ENCODE assay signal across 30 mouse cellular contexts in genomic region chr11:20789015-20789414, GRCm38 (mm10). TPM values are rescaled to one million over a fixed set of nuclear protein-coding genes. Genes with fewer than 3 reads are reported as not detected.
DNase-seq lines count a peak whose midpoint lies in the region; ATAC-seq and TF ChIP-seq lines count a peak whose summit lies in the region.
"Had no signal": no experiment of that assay in that cellular context is flagged by ENCODE, and none has a peak within 500 bp of the region (broad histone marks: within the 10 kb centered on the region; RNA-seq: fewer than 3 reads in every experiment).

No protein-coding gene starts in this region.

- no peak overlapping the region for H3K27ac ChIP-seq in intestine, embryonic 16.5 days (ENCODE audit: low read length)
- H3K27ac ChIP-seq in intestine, embryonic 15.5 days = no peak overlapping the region
- no peak overlapping the region for H3K27ac ChIP-seq in midbrain, embryonic 11.5 days (ENCODE audit: low read depth, low read length)
- no peak overlapping the region for H3K27ac ChIP-seq in midbrain, postnatal 0 days (ENCODE audit: low read depth, low read length)
- no peak overlapping the region for H3K27ac ChIP-seq in limb, embryonic 13.5 days
- H3K27ac ChIP-seq: embryonic facial prominence, embryonic 10.5 days; embryonic facial prominence, embryonic 13.5 days; forebrain, embryonic 12.5 days; forebrain, embryonic 15.5 days; hindbrain, embryonic 10.5 days; hindbrain, embryonic 13.5 days had no signal

- H3K9ac ChIP-seq in intestine, embryonic 16.5 days (ENCODE audit: low read depth, low read length) = no peak overlapping the region
- no peak overlapping the region for H3K9ac ChIP-seq in intestine, embryonic 15.5 days
- H3K9ac ChIP-seq in midbrain, embryonic 11.5 days (ENCODE audit: low read length) = no peak overlapping the region
- no peak overlapping the region for H3K9ac ChIP-seq in midbrain, postnatal 0 days (replicated peaks; ENCODE audit: low read length, poor library complexity, severe bottlenecking)
- H3K9ac ChIP-seq in limb, embryonic 13.5 days = no peak overlapping the region
- H3K9ac ChIP-seq: embryonic facial prominence, embryonic 13.5 days; forebrain, embryonic 12.5 days; forebrain, embryonic 15.5 days; hindbrain, embryonic 13.5 days had no signal

- TF ChIP-seq POLR2A in brain, embryonic 14.5 days (IDR thresholded peaks at IDR 0.05; ENCODE audit: borderline replicate concordance, extremely low read depth, insufficient read depth, insufficient read length, poor library complexity, severe bottlenecking) = no peak

- H3K4me3 ChIP-seq in intestine, embryonic 16.5 days (ENCODE audit: low read length) = no peak overlapping the region
- no peak overlapping the region for H3K4me3 ChIP-seq in intestine, embryonic 15.5 days (replicated peaks)
- H3K4me3 ChIP-seq in midbrain, embryonic 11.5 days (ENCODE audit: low read depth, low read length) = no peak overlapping the region
- no peak overlapping the region for H3K4me3 ChIP-seq in midbrain, postnatal 0 days (ENCODE audit: low read depth, low read length)
- H3K4me3 ChIP-seq in limb, embryonic 13.5 days = no peak overlapping the region
- H3K4me3 ChIP-seq: embryonic facial prominence, embryonic 10.5 days; embryonic facial prominence, embryonic 13.5 days; erythroblast, embryonic 14.5 days; forebrain, embryonic 12.5 days; forebrain, embryonic 15.5 days; hindbrain, embryonic 10.5 days; hindbrain, embryonic 13.5 days had no signal

- TF ChIP-seq CTCF in midbrain, postnatal 0 days (IDR thresholded peaks at IDR 0.05) = no peak
- no peak for TF ChIP-seq CTCF in brain, embryonic 14.5 days (IDR thresholded peaks at IDR 0.05; ENCODE audit: borderline replicate concordance, extremely low read depth, insufficient read depth, insufficient read length)

- peak; percentile 79 for DNase-seq in midbrain, embryonic 11.5 days (ENCODE audit: low spot score, missing footprints)
- DNase-seq in midbrain, postnatal 0 days (ENCODE audit: low spot score) = no peak
- DNase-seq in brain, embryonic 14.5 days (ENCODE audit: low read depth) = peak; percentile 29
- DNase-seq in right cerebral cortex, postnatal 14 days = no peak
- DNase-seq: adrenal gland, adult 2 months; adrenal gland, postnatal 14 days; B cell, adult 2 months; cerebellum, adult 11-12 months; cerebellum, adult 8-10 months; cerebellum, postnatal 10 days; cerebellum, postnatal 36 days; embryo, embryonic 11 days; gastrocnemius, postnatal 10 days; gastrocnemius, postnatal 36 days; heart, postnatal 36 days had no signal

- 0 out of 2 replicates have a peak, but pooled peaks have one; percentile 21 for ATAC-seq in intestine, embryonic 16.5 days
- no peak for ATAC-seq in intestine, embryonic 15.5 days
- peak; percentile 50; the same call in 1 of the 2 replicates for ATAC-seq in midbrain, embryonic 11.5 days (ENCODE audit: low FRiP score)
- no peak for ATAC-seq in midbrain, postnatal 0 days (ENCODE audit: low FRiP score)
- peak; percentile 66; the same call in 1 of the 2 replicates for ATAC-seq in limb, embryonic 13.5 days (ENCODE audit: low FRiP score, low read depth)
- ATAC-seq: forebrain, embryonic 15.5 days; hindbrain, embryonic 16.5 days; Patski had no signal

- peaks cover 10% of the 10 kb centered on the region for H3K9me3 ChIP-seq in intestine, embryonic 16.5 days (ENCODE audit: control insufficient read depth, low read length)
- H3K9me3 ChIP-seq in intestine, embryonic 15.5 days = no peaks in the 10 kb centered on the region
- H3K9me3 ChIP-seq in midbrain, embryonic 11.5 days (ENCODE audit: control insufficient read depth, low read length) = no peaks in the 10 kb centered on the region; the same call in 1 of the 2 replicates
- H3K9me3 ChIP-seq in midbrain, postnatal 0 days (ENCODE audit: low read length) = no peaks in the 10 kb centered on the region
- peaks cover 13% of the 10 kb centered on the region for H3K9me3 ChIP-seq in limb, embryonic 13.5 days
- H3K9me3 ChIP-seq: embryonic facial prominence, embryonic 13.5 days; forebrain, embryonic 12.5 days; forebrain, embryonic 15.5 days had no signal

- H3K36me3 ChIP-seq in intestine, embryonic 16.5 days (ENCODE audit: control insufficient read depth, insufficient read depth, low read length) = no peaks in the 10 kb centered on the region
- H3K36me3 ChIP-seq in intestine, embryonic 15.5 days = no peaks in the 10 kb centered on the region
- H3K36me3 ChIP-seq in midbrain, embryonic 11.5 days (ENCODE audit: control insufficient read depth, insufficient read depth, low read length) = no peaks in the 10 kb centered on the region
- H3K36me3 ChIP-seq in midbrain, postnatal 0 days (ENCODE audit: insufficient read depth, low read length) = no peaks in the 10 kb centered on the region
- H3K36me3 ChIP-seq in limb, embryonic 13.5 days = no peaks in the 10 kb centered on the region
- H3K36me3 ChIP-seq: embryonic facial prominence, embryonic 10.5 days; embryonic facial prominence, embryonic 13.5 days; forebrain, embryonic 12.5 days; forebrain, embryonic 15.5 days; G1E; hindbrain, embryonic 10.5 days; hindbrain, embryonic 13.5 days had no signal

- WGBS in intestine, embryonic 16.5 days = 65% methylated on average over 1 of the region's 1 CpGs
- WGBS in intestine, embryonic 15.5 days = 51% methylated on average over 1 of the region's 1 CpGs
- 72% methylated on average over 1 of the region's 1 CpGs for WGBS in midbrain, embryonic 11.5 days
- 35% methylated on average over 1 of the region's 1 CpGs for WGBS in midbrain, postnatal 0 days
- 32% methylated on average over 1 of the region's 1 CpGs for WGBS in limb, embryonic 13.5 days

- H3K4me1 ChIP-seq in intestine, embryonic 16.5 days (ENCODE audit: control insufficient read depth, insufficient read depth, low read length) = peaks cover 10% of the 10 kb centered on the region; the same call in 1 of the 2 replicates
- 0 out of 2 replicates have a peak, but pooled peaks cover 3% of the 10 kb centered on the region for H3K4me1 ChIP-seq in intestine, embryonic 15.5 days (replicated peaks)
- peaks cover 2% of the 10 kb centered on the region; the same call in 1 of the 2 replicates for H3K4me1 ChIP-seq in midbrain, embryonic 11.5 days (ENCODE audit: control insufficient read depth, insufficient read depth, low read length)
- H3K4me1 ChIP-seq in midbrain, postnatal 0 days (ENCODE audit: insufficient read depth, low read length) = no peaks in the 10 kb centered on the region
- H3K4me1 ChIP-seq in limb, embryonic 13.5 days = peaks cover 12% of the 10 kb centered on the region
- H3K4me1 ChIP-seq: embryonic facial prominence, embryonic 13.5 days; forebrain, embryonic 15.5 days; hindbrain, embryonic 13.5 days had no signal

- no peaks in the 10 kb centered on the region for H3K27me3 ChIP-seq in intestine, embryonic 16.5 days (replicated peaks; ENCODE audit: control insufficient read depth, insufficient read depth, low read length)
- H3K27me3 ChIP-seq in intestine, embryonic 15.5 days (replicated peaks) = no peaks in the 10 kb centered on the region
- no peaks in the 10 kb centered on the region for H3K27me3 ChIP-seq in midbrain, embryonic 11.5 days (ENCODE audit: control insufficient read depth, insufficient read depth, low read length)
- H3K27me3 ChIP-seq in midbrain, postnatal 0 days (ENCODE audit: insufficient read depth, low read length) = no peaks in the 10 kb centered on the region
- H3K27me3 ChIP-seq in limb, embryonic 13.5 days = peaks cover 12% of the 10 kb centered on the region; the same call in 1 of the 2 replicates
- H3K27me3 ChIP-seq: CH12.LX; embryonic facial prominence, embryonic 13.5 days; forebrain, embryonic 12.5 days; forebrain, embryonic 15.5 days; hindbrain, embryonic 13.5 days had no signal

- H3K4me2 ChIP-seq in intestine, embryonic 16.5 days (ENCODE audit: low read depth, low read length) = no peak overlapping the region
- H3K4me2 ChIP-seq in intestine, embryonic 15.5 days (replicated peaks) = no peak overlapping the region
- H3K4me2 ChIP-seq in midbrain, embryonic 11.5 days = no peak overlapping the region
- H3K4me2 ChIP-seq in midbrain, postnatal 0 days (ENCODE audit: low read depth, low read length, poor library complexity, severe bottlenecking) = no peak overlapping the region
- H3K4me2 ChIP-seq in limb, embryonic 13.5 days (replicated peaks) = no peak overlapping the region
- H3K4me2 ChIP-seq: embryonic facial prominence, embryonic 13.5 days; forebrain, embryonic 12.5 days; forebrain, embryonic 15.5 days; heart, embryonic 11.5 days; hindbrain, embryonic 13.5 days had no signal

RNA-seq across cellular contexts. Expression of gene Lgalsl, which starts 41.8 kb away (rescaled TPM):
- 24.0 and 24.3 TPM in 2 replicates for polyA plus RNA-seq in intestine, embryonic 16.5 days (2015; fragmentation: Nextera tagmentation; extraction: Ambion mirVana)
- polyA plus RNA-seq in intestine, embryonic 15.5 days (2015; fragmentation: Nextera tagmentation; extraction: Ambion mirVana) = 35.5 and 39.7 TPM in 2 replicates
- polyA plus RNA-seq in midbrain, embryonic 11.5 days (2014; fragmentation: Nextera tagmentation; extraction: Ambion mirVana) = 26.6 and 29.4 TPM in 2 replicates
- total RNA-seq in midbrain, postnatal 0 days (2014; rRNA removed) = 94.5 and 106 TPM in 2 replicates
- 82.9 and 83.1 TPM in 2 replicates for polyA plus RNA-seq in midbrain, postnatal 0 days (2015; fragmentation: Nextera tagmentation; extraction: Ambion mirVana)
- polyA plus RNA-seq in brain, embryonic 14.5 days (2012; rRNA removed) = 32.4 and 36.4 TPM in 2 replicates
- polyA plus RNA-seq in limb, embryonic 13.5 days (2015; fragmentation: Nextera tagmentation; extraction: Ambion mirVana) = 36.5 and 37.4 TPM in 2 replicates
- polyA plus RNA-seq: G1E had no signal

RNA-seq across cellular contexts. Expression of gene Aftph, which starts 47.6 kb away (rescaled TPM):
- polyA plus RNA-seq in intestine, embryonic 16.5 days (2015; fragmentation: Nextera tagmentation; extraction: Ambion mirVana) = 21.2 and 22.6 TPM in 2 replicates
- 22.1 and 22.6 TPM in 2 replicates for polyA plus RNA-seq in intestine, embryonic 15.5 days (2015; fragmentation: Nextera tagmentation; extraction: Ambion mirVana)
- 32.1 and 33.1 TPM in 2 replicates for polyA plus RNA-seq in midbrain, embryonic 11.5 days (2014; fragmentation: Nextera tagmentation; extraction: Ambion mirVana)
- 41.2 and 67.4 TPM in 2 replicates for total RNA-seq in midbrain, postnatal 0 days (2014; rRNA removed)
- polyA plus RNA-seq in midbrain, postnatal 0 days (2015; fragmentation: Nextera tagmentation; extraction: Ambion mirVana) = 22.3 and 23.4 TPM in 2 replicates
- polyA plus RNA-seq in brain, embryonic 14.5 days (2012; rRNA removed) = 63.2 and 72.5 TPM in 2 replicates
- 17.0 and 19.6 TPM in 2 replicates for polyA plus RNA-seq in limb, embryonic 13.5 days (2015; fragmentation: Nextera tagmentation; extraction: Ambion mirVana)

Comparison
In these comparisons a context has a peak if more than half of its experiments do, and no peak if none do; other contexts are left out.
1. ATAC-seq: peak in intestine, embryonic 16.5 days (single experiment), midbrain, embryonic 11.5 days (single experiment) and limb, embryonic 13.5 days (single experiment); none in intestine, embryonic 15.5 days (single experiment) and midbrain, postnatal 0 days (single experiment).
2. DNase-seq: peak in midbrain, embryonic 11.5 days (single experiment) and brain, embryonic 14.5 days (single experiment); none in midbrain, postnatal 0 days (single experiment) and right cerebral cortex, postnatal 14 days (single experiment).